Mouse (Mus musculus) testis, adult 2 months (tissue): Measurements from ENCODE around the gene Nav3. TPM values are rescaled to one million over a fixed set of nuclear protein-coding genes. Genes with fewer than 3 reads are reported as not detected.
A peak's percentile ranks its signal among the peaks of the same experiment; 100 is the strongest.

Experiments used
- H3K27ac ChIP-seq: fragments of 200-500 bp; 2 replicates; pipeline ENCODE4 v1.5.1; 2012; ENCODE audit warnings: low read depth, low read length; ENCODE audit not compliant: control insufficient read depth, insufficient read depth
- H3K27me3 ChIP-seq: fragments of 200-500 bp; 2 replicates; pipeline ENCODE4 v1.6.1; 2012; ENCODE audit warnings: mild to moderate bottlenecking, low read length, moderate library complexity; ENCODE audit not compliant: control insufficient read depth, insufficient read depth
- H3K36me3 ChIP-seq: fragments of 200-500 bp; 2 replicates; pipeline ENCODE4 v1.6.1; 2012; ENCODE audit warnings: mild to moderate bottlenecking, low read length; ENCODE audit not compliant: control insufficient read depth, insufficient read depth
- H3K4me1 ChIP-seq: fragments of 200-500 bp; 2 replicates; pipeline ENCODE4 v1.6.1; 2012; ENCODE audit warnings: low read length; ENCODE audit not compliant: control insufficient read depth, insufficient read depth
- H3K4me3 ChIP-seq: fragments of 200-500 bp; 2 replicates; pipeline ENCODE4 v1.5.1; 2012; ENCODE audit warnings: low read depth, mild to moderate bottlenecking, low read length, moderate library complexity, mixed read lengths; ENCODE audit not compliant: control insufficient read depth
- CTCF ChIP-seq: fragments of 200-500 bp; IDR thresholded peaks from 2 replicates; pipeline ENCODE4 v1.5.1; 2012; ENCODE audit warnings: low read depth, mild to moderate bottlenecking, inconsistent platforms, low read length, moderate library complexity; ENCODE audit not compliant: control insufficient read depth, insufficient read depth, insufficient replicate concordance
- POLR2A ChIP-seq: fragments of 200-500 bp; IDR thresholded peaks from 2 replicates; pipeline ENCODE4 v1.6.1; 2012; ENCODE audit warnings: low read depth, mild to moderate bottlenecking, inconsistent platforms, low read length, moderate library complexity; ENCODE audit not compliant: control insufficient read depth
- polyA plus RNA-seq: library from polyadenylated mRNA; depleted of rRNA; stranded (reverse); fragments of >200 nt; gene quantifications from 2 replicates; pipeline ENCODE4 v1.2.3, GENCODE M21; 2012

Nav3 gene
- polyA plus RNA-seq, 1 experiment, result 0.32 TPM

DNA sequence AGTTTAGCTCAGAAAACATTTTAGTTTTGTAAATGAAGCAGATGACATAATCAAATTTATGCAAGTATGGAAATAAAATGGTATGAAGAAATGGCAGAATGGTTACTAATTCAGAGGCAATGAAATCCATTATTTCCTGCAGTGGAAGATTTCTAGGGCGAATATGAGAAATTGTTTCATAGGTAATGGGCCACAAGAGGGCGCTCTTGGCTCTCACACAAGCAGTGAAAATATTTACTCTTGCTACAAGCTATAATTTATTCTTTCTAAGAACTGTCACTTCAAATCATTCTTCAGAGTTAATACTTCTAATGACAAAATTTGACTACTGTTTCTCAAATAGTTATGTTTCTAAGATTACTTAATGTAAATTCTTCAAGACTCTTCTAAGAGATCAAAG is 690.4 kb downstream of the Nav3 start:
- TF ChIP-seq CTCF (no peak; the same call in 1 of the 2 replicates), POLR2A (no peak)
- no peaks in the 10 kb centered on the region for H3K4me1 ChIP-seq
- no peak overlapping the region for H3K27ac ChIP-seq
- no peaks in the 10 kb centered on the region for H3K27me3 ChIP-seq
- H3K36me3 ChIP-seq, result no peaks in the 10 kb centered on the region
- H3K4me3 ChIP-seq, result no peak overlapping the region

- TF ChIP-seq POLR2A (no peak), CTCF (no peak)
- Histone ChIP-seq H3K27me3 (no peaks in the 10 kb centered on the region), H3K4me1 (no peaks in the 10 kb centered on the region), H3K4me3 (peak overlapping the region; percentile 8), H3K27ac (no peak overlapping the region), H3K36me3 (no peaks in the 10 kb centered on the region)
Measured at GRCm38 (mm10) chr10:109764412-109765101, 691.4 kb downstream of the Nav3 start.

DNA sequence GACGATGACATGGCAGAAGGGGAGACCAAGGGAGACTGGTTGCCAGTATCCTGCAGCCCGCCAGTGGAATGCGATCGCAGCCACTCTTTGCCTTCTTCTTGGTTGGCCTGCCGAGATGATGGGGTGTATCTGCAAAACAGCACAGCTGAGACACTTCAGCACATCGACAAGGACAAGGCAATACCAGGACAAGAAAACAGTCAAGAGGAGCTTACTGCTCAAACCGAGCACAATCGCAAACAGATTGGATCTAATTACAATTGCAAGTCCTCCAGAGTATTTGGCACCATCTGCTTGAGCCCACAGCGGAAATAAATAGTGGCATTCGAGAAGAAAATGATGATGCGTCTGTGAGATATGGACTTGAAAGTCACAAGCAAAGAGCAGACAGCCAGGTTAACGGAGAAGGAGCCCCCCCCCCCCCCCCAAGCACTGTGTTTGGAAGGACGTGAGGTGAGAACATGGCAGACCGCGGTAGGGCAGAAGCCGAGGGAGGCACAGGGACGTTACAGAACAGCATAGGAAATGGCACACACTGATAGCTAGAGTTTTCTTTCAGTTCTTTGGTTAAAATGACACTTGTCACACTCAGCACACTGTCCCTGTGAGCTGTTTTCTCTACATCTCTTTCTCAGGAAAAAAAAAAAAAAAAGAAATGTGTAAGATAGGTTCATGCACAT is 696.9 kb downstream of the Nav3 start:
- no peak overlapping the region; the same call in 1 of the 2 replicates for H3K4me3 ChIP-seq
- no peaks in the 10 kb centered on the region for H3K27me3 ChIP-seq
- H3K27ac ChIP-seq, result no peak overlapping the region
- H3K36me3 ChIP-seq, result no peaks in the 10 kb centered on the region
- H3K4me1 ChIP-seq, result no peaks in the 10 kb centered on the region
- TF ChIP-seq CTCF, result no peak
- TF ChIP-seq POLR2A, result no peak

DNA sequence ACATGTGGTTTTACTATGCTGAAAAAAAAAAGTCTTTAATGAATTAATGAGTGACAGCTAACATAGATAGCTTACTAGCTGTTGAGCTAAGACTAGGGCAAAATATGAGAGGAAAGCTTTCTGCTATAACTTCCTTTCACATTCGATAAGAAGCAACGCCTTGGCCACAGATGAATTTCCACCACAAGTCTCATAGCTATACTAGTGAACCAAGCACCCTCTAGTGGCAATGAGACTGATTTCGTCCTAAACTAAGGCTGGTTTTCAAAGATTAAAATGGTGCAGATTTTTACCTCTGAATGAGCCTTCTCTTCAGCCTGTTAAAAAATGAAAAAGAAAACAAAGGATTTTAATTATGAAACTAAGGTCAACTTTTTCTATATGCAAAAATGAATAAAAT is 709.1 kb downstream of the Nav3 start:
- no peaks in the 10 kb centered on the region for H3K27me3 ChIP-seq
- no peaks in the 10 kb centered on the region for H3K4me1 ChIP-seq
- H3K27ac ChIP-seq, result no peak overlapping the region
- no peak overlapping the region for H3K4me3 ChIP-seq
- no peaks in the 10 kb centered on the region for H3K36me3 ChIP-seq
- no peak for TF ChIP-seq CTCF
- no peak for TF ChIP-seq POLR2A

DNA sequence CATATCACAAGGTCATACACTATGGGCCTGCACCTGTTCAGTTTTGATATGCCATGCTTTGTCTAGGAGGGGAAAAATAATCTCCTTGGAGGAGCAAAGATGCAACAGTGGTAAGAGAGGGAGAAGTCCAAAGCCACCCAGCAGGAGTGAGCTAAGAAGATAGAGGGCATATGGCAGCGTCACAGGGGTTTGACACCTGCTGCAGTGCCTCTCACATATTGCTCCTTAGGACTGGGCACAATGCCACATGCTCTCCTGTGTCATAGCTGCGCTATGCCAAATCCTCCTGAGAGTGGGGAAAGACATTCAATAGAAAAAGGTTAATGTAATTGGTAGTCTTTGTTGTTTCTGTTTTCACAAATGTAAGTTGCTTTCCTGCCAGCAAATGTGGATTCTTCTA is 714.3 kb downstream of the Nav3 start:
- Histone ChIP-seq H3K27me3 (no peaks in the 10 kb centered on the region), H3K36me3 (no peaks in the 10 kb centered on the region), H3K27ac (no peak overlapping the region), H3K4me1 (no peaks in the 10 kb centered on the region), H3K4me3 (no peak overlapping the region)
- TF ChIP-seq POLR2A (no peak), CTCF (no peak)

DNA sequence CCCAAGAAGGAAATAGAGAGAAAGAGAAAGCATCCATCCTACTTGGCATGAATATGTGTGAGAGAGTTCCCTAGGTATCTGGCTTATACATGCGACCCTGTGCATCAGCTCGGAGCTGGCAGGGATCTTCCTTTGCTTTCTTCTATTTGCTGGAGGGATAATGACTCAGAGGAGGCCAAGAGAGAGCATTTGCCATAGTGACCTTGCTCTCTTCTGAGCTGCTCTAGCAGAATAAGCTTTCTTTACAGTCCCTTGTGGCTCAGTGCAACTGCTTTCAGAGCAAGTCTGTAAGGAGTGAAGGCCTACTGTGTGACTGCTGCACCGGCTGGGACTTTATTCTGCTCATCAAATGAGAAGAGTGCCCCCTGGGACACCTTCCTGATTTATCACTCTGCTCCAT is 715.7 kb downstream of the Nav3 start:
- Histone ChIP-seq H3K27ac (no peak overlapping the region), H3K36me3 (no peaks in the 10 kb centered on the region), H3K4me1 (no peaks in the 10 kb centered on the region), H3K4me3 (no peak overlapping the region), H3K27me3 (no peaks in the 10 kb centered on the region)
- no peak for TF ChIP-seq POLR2A
- TF ChIP-seq CTCF, result no peak

DNA sequence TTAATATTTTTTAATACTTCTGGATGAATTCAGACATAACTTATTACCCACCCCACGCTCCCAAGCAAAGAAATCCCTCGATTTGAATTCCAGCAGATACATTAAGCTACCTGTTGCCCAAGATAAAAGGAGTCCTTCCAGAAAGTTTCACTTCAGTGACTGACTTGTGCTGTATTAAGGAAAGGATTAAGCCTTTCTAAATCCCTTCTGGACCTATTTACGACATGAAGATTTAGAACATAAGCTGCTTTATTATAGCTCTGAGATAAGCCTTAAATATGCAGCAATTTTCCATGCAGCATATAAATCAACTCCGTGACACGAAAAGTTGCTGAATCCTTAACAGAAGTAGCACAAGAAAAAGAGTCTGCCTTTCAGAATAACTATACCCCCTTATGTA is 732.4 kb downstream of the Nav3 start:
- Histone ChIP-seq H3K27me3 (no peaks in the 10 kb centered on the region), H3K27ac (no peak overlapping the region), H3K4me3 (no peak overlapping the region), H3K36me3 (no peaks in the 10 kb centered on the region), H3K4me1 (no peaks in the 10 kb centered on the region)
- TF ChIP-seq CTCF, result no peak
- TF ChIP-seq POLR2A, result no peak

DNA sequence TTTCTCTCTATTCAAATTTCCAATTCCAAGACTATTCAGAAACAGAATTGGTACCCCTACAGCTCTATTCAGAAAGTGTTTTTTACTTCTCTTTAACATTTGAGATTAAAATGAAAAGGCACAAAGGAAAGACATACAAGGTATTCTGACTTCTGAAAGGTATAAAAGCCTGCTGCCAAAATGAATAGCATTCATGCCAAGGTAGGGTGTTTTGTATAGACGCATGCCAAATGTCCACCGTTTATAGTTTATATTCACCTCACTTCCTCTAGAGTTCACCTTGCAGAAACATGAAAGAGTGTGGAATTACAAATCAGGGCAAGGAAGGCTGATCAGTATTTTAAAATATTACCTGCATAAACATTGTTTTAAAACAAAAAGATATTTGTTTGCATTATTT is 737.2 kb downstream of the Nav3 start:
- H3K4me3 ChIP-seq, result no peak overlapping the region
- peaks cover 2% of the 10 kb centered on the region; the same call in 1 of the 2 replicates for H3K4me1 ChIP-seq
- H3K36me3 ChIP-seq, result no peaks in the 10 kb centered on the region
- TF ChIP-seq POLR2A, result no peak
- no peak for TF ChIP-seq CTCF
- H3K27me3 ChIP-seq, result no peaks in the 10 kb centered on the region
- H3K27ac ChIP-seq, result no peak overlapping the region
